Mouse (Mus musculus) liver, embryonic 14.5 days (tissue): ENCODE results near the gene Lnx1. TPM values are rescaled to one million over a fixed set of nuclear protein-coding genes. Genes with fewer than 3 reads are reported as not detected.

Experiments used
- ATAC-seq: fragments of 200-750 bp; cut with Nextera tagmentation; 2 replicates; pipeline ENCODE4 v1.8.0; 2017; ENCODE audit warnings: moderate number of reproducible peaks, mild to moderate bottlenecking, moderate library complexity; ENCODE audit not compliant: insufficient read depth
- DNase-seq, 3 experiments: peaks; one replicate each; pipeline ENCODE4 v3.0.0-alpha.2; 2012 to 2013; ENCODE audit warnings: low read depth in 3 of 3, low spot score in 3 of 3
- H3K27ac ChIP-seq: fragments of 300-500 bp; sonication (generic); 2 replicates; pipeline ENCODE4 v1.5.1; 2014; ENCODE audit warnings: moderate library complexity, mild to moderate bottlenecking, control low read depth, inconsistent platforms
- H3K27me3 ChIP-seq: fragments of 300-500 bp; sonication (generic); 2 replicates; pipeline ENCODE4 v1.6.1; 2014; ENCODE audit warnings: mild to moderate bottlenecking, low read length, moderate library complexity; ENCODE audit not compliant: control insufficient read depth, insufficient read depth
- H3K36me3 ChIP-seq: fragments of 300-500 bp; sonication (generic); replicated peaks from 2 replicates; pipeline ENCODE4 v1.6.1; 2014; ENCODE audit warnings: low read depth; ENCODE audit not compliant: control insufficient read depth, insufficient read depth
- H3K4me1 ChIP-seq, 2 experiments: fragments of 200-500 bp in 1 of 2; fragments of 300-500 bp in 1 of 2; sonication (generic) in 1 of 2; replicated peaks; 2 replicates each; pipeline ENCODE4 v1.6.1; 2012 to 2014; ENCODE audit warnings: antibody characterized with exemption in 1 of 2, inconsistent platforms in 1 of 2, low read length in 1 of 2; ENCODE audit not compliant: control insufficient read depth in 2 of 2, insufficient read depth in 2 of 2
- H3K4me2 ChIP-seq: fragments of 300-500 bp; sonication (generic); 2 replicates; pipeline ENCODE4 v1.6.1; 2014; ENCODE audit warnings: low read depth, mild to moderate bottlenecking, control low read depth, moderate library complexity
- H3K4me3 ChIP-seq, 2 experiments: fragments of 200-500 bp in 1 of 2; fragments of 300-500 bp in 1 of 2; sonication (generic) in 1 of 2; 2 replicates each; pipeline ENCODE4 v1.5.1; 2012 to 2014; ENCODE audit warnings: low read depth in 2 of 2, low read length in 2 of 2, mild to moderate bottlenecking in 2 of 2, control low read depth in 1 of 2, inconsistent platforms in 1 of 2, moderate library complexity in 1 of 2; ENCODE audit not compliant: insufficient read depth in 1 of 2
- H3K9ac ChIP-seq: fragments of 300-500 bp; sonication (generic); replicated peaks from 2 replicates; pipeline ENCODE4 v1.6.1; 2014; ENCODE audit warnings: mild to moderate bottlenecking, control low read depth, moderate library complexity
- H3K9me3 ChIP-seq: fragments of 300-500 bp; sonication (generic); 2 replicates; pipeline ENCODE4 v1.6.1; 2016; ENCODE audit warnings: low read length, mixed read lengths; ENCODE audit not compliant: control insufficient read depth
- CTCF ChIP-seq: IDR thresholded peaks from 2 replicates; pipeline ENCODE4 v1.5.1; 2016; ENCODE audit warnings: antibody characterized with exemption, low read depth, control low read depth
- EP300 ChIP-seq: IDR thresholded peaks from 2 replicates; pipeline ENCODE4 v1.6.1; 2016; ENCODE audit warnings: antibody characterized with exemption, low read depth
- WGBS: fragments of 180-500 bp; shearing (Covaris S2); extraction: QIAGEN DNeasy Blood & Tissue Kit; methylation state at CpG from one replicate; pipeline ENCODE4 v1.1.7; 2014; ENCODE audit not compliant: insufficient replicate concordance; 5-methylcytosine and 5-hydroxymethylcytosine counted together
- polyA plus RNA-seq, 2 experiments: library from polyadenylated mRNA; depleted of rRNA in 1 of 2; stranded (reverse) in 1 of 2; unstranded in 1 of 2; fragments of >200 nt; fragmentation: Nextera tagmentation in 1 of 2; extraction: Ambion mirVana in 1 of 2; gene quantifications; 2 replicates each; pipeline versions ENCODE4 v1.2.1 to v1.2.3; 2012 to 2014

The Lnx1 gene
- polyA plus RNA-seq, 2 experiments: 0.03 TPM; not detected in 1

DNA sequence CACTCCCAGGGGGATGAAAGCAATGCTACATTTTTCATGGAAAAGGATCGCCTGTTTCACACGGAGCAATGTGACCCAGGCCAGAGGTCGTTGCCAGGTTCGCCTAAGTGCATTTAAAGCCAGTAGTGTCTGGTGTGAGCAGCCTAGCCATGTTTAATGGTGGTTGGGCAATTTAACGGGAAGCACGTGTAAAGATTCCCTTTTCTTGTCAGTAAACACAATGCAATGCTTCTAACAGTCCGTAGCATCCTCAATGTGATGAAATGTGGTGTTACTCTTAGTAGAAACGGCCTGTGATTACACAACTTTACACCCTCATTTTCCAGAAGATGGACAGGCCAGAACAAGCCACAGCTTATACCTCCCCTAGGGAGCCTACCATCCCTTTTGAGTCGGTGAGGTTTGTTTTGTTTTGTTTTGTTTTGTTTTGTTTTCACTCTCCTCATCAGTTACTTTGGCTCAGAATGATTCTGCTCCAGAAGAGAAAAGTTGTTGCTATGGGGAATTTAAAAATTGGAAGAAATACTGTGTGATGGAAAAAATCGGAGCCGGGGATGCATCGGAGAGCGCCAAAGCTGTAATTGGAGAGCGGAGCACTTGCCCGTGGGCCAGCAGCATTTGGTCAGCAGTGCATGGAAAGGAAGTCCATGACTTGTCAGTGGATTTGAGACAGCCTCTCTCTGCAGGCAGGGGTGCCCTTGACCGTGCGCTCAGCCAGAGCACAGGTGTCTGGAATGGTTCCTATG, 70.2 kb downstream of the Lnx1 start:
- no peak for ATAC-seq
- WGBS: 60% methylated on average over 17 of the region's 17 CpGs

DNA sequence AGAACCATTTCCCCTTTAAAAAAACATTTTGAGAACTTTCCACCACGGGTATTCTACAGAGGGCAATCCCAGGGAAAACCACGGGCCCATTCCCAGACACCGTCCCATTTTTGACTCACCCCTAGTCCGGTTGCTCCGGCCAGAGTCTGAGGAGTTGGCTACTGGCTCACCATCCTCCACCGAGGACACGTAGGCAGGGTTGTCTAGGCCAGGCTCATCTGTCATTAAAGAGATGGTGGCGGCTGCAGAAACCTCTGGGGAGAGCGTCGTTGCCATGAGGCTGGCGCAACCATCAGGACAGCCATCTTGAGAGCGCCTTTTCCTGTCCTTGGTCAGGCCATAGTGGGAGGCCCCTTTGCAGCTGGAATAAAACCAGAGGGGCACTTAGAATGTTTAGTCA, 74.7 kb downstream of the Lnx1 start:
- Histone ChIP-seq H3K27ac (no peak overlapping the region), H3K9ac (no peak overlapping the region), H3K4me2 (no peak overlapping the region), H3K36me3 (no peaks in the 10 kb centered on the region), H3K4me3 (no peak overlapping the region), H3K27me3 (no peaks in the 10 kb centered on the region), H3K4me1 (no peaks in the 10 kb centered on the region), H3K9me3 (no peaks in the 10 kb centered on the region)
- 77% methylated on average over 12 of the region's 12 CpGs for WGBS
- DNase-seq: no peak
- TF ChIP-seq EP300: no peak
- TF ChIP-seq CTCF: no peak
- ATAC-seq: no peak

More for the DNA sequence above, 70.2 kb downstream of the Lnx1 start:
- Histone ChIP-seq H3K36me3 (no peaks in the 10 kb centered on the region), H3K27me3 (no peaks in the 10 kb centered on the region), H3K4me1 (no peaks in the 10 kb centered on the region), H3K4me3 (no peak overlapping the region), H3K27ac (no peak overlapping the region), H3K4me2 (no peak overlapping the region), H3K9ac (no peak overlapping the region), H3K9me3 (no peaks in the 10 kb centered on the region)
- no peak for TF ChIP-seq EP300
- no peak for TF ChIP-seq CTCF
- DNase-seq: no peak

DNA sequence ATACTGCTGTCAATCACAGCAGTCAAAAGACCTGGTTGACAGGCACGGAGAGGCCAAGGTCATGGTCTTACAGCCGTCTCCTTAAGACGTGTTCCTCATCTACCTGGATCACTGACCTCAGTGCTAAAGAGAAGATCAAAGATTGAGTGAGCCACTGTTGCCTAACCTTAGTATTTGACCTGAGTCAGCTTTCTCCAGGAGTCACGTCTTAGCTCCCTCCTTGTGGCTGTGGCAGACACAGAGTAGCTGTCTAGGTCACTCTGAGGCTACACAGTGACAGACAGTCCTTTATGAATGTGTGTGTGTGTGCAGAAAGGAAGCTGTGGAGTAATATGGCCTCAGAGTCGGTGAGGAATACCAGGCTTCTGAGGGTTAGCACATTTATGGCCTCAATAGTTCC, 78.3 kb downstream of the Lnx1 start:
- no peak overlapping the region for H3K27ac ChIP-seq
- no peak overlapping the region for H3K4me3 ChIP-seq
- no peak for DNase-seq
- H3K27me3 ChIP-seq: no peaks in the 10 kb centered on the region
- TF ChIP-seq CTCF (no peak), EP300 (no peak)
- no peaks in the 10 kb centered on the region; a peak in 1 of 4 replicates for H3K4me1 ChIP-seq
- no peaks in the 10 kb centered on the region for H3K36me3 ChIP-seq
- H3K4me2 ChIP-seq: no peak overlapping the region
- WGBS: 33% methylated on average over 5 of the region's 5 CpGs
- ATAC-seq: no peak
- H3K9me3 ChIP-seq: no peaks in the 10 kb centered on the region
- no peak overlapping the region for H3K9ac ChIP-seq

DNA sequence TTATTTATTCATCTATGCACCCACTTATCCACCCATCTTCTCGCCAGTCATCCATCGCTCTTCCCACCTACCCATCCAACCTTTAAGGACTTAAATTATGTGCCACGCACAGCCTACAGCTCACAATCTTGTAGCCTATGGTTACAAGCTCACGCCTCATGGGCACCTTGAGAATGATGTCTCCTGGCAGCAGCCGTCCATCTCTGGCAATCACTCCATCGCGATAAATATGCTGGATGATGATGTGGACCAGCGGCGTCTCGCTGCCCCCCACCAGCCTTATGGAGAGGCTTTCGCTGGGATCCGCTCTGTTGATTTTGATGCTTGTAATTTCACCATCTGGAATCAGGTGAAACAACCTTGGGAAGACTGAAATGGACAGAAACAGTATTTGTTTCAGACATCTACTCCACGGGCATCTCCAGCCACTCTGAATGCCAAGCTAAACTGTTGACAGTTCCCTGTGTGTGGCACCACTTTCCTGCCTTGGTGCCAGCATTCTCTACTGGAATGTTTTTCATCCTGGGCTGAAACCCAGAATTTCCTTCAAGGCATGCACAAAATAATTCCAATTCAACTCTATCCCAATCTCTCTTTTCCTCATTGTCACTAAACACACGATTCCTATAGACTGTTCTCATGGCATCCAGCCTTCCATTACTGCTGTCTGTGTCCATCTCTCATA, 79.3 kb downstream of the Lnx1 start:
- DNase-seq: no peak
- no peak for TF ChIP-seq EP300
- no peak for TF ChIP-seq CTCF

DNA sequence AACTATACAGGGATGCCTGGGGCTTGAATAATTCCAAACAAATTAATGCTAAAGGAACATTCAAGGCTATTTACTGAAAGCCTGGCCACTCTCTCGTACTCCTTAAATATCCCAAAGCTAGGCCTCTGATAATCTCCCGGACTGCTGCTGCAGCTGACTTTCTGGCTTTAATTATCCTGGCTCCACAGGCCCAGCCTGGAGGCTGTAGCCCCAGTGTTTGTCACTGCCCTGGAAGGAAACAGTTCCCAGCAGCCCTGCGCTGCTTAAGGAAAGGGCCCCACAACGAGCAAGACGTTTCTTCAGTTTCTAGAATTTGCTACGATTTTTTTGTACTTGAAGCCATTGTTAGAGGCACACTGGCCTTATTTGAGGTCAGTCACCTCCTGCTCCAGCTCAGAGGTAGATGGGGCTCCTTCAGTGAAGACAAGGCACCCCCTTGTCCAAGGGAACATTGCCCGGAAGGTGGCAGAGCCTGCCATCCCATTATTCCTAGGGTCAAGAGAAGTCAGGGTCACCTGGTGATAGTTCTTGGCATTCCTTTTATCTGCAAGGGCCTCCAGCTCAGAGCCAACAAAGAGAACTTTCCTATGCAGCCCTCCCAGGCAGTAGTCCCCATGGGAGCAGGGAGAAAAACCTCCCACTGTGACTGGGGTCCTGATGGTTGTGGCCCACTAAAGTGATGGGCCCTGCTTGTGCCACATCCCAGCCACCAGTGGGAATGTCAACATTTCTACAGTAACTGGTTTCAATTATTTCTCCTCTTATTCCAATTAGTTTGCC, 80.8 kb downstream of the Lnx1 start:
- Histone ChIP-seq H3K9ac (no peak overlapping the region), H3K27ac (no peak overlapping the region), H3K9me3 (no peaks in the 10 kb centered on the region), H3K36me3 (no peaks in the 10 kb centered on the region), H3K4me2 (no peak overlapping the region), H3K4me1 (no peaks in the 10 kb centered on the region; a peak in 1 of 4 replicates), H3K4me3 (no peak overlapping the region), H3K27me3 (no peaks in the 10 kb centered on the region)
- ATAC-seq: no peak
- no peak for DNase-seq
- WGBS: 59% methylated on average over 7 of the region's 7 CpGs
- no peak for TF ChIP-seq EP300
- no peak for TF ChIP-seq CTCF

More for the DNA sequence above, 79.3 kb downstream of the Lnx1 start:
- WGBS: 78% methylated on average over 14 of the region's 14 CpGs
- ATAC-seq: no peak
- Histone ChIP-seq H3K4me2 (no peak overlapping the region), H3K27me3 (no peaks in the 10 kb centered on the region), H3K9ac (no peak overlapping the region), H3K27ac (no peak overlapping the region), H3K4me3 (no peak overlapping the region), H3K9me3 (no peaks in the 10 kb centered on the region), H3K4me1 (no peaks in the 10 kb centered on the region; a peak in 1 of 4 replicates), H3K36me3 (no peaks in the 10 kb centered on the region)
